Mouse (Mus musculus) adipocyte (in vitro differentiated cells): Measurements from ENCODE around the gene Fam205c.
"Not testable (repeated sequence)": the region's sequence is repeated elsewhere in the genome, so short reads cannot be mapped to it uniquely, and the experiment has no call there.

ENCODE experiments used
- DNase-seq: peaks from one replicate; pipeline ENCODE4 v3.0.0-alpha.2; 2016; ENCODE audit warnings: low spot score

The Fam205c gene

DNA sequence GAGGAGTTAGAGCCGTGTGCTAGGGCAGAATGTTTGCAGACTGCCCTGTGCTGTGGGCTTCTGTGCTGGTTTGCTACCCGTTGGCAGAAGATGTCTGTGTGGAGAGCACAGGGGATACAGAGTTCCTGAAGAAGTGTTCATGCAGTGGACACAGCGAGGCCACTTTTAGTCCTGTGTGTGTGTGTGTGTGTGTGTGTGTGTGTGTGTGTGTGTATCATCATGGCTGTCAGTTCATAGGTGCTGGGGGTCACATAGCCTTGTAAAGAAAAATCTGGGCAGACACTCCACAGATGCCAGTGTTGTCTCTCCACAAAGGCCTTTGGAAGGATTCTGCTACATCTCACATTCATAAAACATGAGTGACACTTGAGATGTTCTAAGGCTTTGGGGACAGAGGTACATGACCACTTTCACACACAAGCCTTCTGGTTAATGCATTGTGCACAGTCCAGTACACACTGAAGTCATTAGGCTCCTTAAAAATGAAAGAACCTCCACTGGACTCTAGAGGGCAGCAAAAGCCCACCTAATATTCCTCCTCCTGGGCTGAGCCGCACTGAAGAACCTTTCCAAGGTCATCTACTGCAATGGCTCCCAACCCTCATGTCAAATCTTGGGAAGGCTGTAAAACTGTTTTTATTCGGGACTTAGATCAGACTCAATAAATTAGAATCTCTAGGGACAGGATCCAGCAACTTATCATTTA is 2.7 kb upstream of the Fam205c start:
- DNase-seq = peak; percentile 71

DNA sequence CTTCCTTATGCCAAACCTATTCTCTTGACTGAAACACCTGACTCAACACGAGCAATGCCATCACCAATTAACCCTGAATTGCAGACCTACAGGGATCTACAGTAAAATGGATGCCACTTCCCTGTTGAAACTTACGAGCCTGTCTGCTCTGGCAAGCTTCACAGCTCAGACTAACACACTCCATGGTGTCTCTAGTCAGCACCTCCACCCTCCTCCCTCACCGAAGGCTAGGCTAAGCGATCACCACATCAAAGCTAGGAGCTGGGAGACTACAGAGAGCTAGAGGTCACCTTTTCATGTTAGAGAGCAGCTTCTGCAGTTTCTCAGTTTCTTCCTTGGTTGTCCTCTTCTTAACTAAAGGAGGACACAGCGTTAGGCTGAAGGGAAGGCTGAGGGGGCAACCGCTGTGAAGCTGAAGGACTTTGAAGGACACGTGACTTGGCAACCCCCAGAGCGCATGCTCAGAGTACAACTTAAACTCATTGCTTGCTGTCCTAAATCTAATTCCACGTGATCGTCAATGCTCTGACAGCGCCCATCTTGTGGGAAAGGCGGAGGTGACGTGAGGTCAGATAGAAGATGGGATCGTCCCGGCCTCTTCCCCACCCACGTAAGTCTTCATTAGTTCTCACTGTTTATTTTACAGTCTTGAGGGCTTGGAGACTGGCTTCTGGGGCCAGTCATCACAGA is 1.1 kb downstream of the Fam205c start:
- peak; percentile 1 for DNase-seq

- DNase-seq = peak; percentile 0
Measured at GRCm38 (mm10) chr4:42872151-42872550, 1.9 kb downstream of the Fam205c start.

GRCm38 (mm10) chr4:42870748-42871147 is 3.3 kb downstream of the Fam205c start:
- DNase-seq = peak; percentile 0

DNA sequence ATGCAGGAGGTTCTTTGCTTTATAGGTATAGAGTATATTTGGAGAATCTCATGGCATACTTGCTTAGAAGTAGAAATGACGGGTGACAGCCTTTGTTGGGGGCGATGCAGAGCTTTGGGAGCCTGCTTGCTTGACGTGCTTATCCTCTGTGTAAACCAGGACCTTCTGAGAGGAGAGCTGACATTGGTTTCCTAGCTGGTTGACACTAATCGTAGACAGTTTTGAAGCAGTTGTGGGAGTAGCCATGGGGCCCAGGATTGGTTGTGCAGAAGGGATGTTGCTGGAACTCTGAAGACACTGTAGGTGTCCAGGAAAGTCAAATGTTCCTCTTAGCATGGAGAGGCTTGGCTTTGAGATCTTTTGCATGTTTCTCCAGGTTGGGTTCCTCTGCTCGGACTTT is 5.8 kb downstream of the Fam205c start:
- DNase-seq = peak; percentile 0

GRCm38 (mm10) chr4:42867390-42867789 is 6.6 kb downstream of the Fam205c start:
- no peak for DNase-seq

GRCm38 (mm10) chr4:42863487-42863886 is 10.5 kb downstream of the Fam205c start:
- DNase-seq = not testable (repeated sequence)

DNA sequence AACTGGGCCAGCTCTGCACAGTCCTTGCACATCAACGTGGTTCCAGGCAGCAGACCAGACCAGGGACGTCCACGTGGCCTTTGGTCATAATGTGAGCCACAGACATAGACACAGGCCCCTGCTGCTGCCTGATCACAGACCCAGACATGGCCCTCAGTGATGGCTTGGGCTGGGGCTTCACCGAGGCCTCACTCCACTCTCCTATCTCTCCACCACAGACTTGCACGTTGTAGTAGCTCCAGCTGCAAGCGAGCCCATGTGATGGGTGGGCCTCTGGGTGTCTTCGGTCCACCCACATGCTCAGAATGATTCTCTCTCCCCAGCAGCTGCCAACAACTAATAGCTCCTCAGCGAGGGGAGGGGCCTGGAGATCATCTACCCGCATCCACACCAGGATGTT is 13.6 kb downstream of the Fam205c start:
- not testable (repeated sequence) for DNase-seq

DNA sequence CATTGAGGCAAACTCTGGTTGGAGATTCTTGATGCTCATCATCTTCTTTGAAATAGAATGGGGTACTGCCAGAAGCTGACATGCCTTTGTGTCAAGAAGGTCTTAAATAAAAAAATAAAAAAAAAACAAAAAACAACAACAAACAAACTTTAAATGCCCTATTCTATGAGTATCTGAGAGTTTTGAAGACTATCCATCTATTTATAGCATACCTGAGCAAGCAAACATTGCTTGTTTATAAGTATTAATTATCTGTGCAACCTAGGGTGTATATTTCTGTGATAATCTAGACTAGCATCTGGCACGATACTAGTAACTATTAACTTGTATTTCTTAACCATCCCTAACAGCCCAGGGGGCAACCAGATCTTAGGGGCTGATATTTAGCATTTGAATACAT is 17.4 kb downstream of the Fam205c start, which contains the start of gene Gm12394:
Gm12394 (minus strand) TSS at position 101 of the 400 bp plus-strand sequence.
- not testable (repeated sequence) for DNase-seq

DNA sequence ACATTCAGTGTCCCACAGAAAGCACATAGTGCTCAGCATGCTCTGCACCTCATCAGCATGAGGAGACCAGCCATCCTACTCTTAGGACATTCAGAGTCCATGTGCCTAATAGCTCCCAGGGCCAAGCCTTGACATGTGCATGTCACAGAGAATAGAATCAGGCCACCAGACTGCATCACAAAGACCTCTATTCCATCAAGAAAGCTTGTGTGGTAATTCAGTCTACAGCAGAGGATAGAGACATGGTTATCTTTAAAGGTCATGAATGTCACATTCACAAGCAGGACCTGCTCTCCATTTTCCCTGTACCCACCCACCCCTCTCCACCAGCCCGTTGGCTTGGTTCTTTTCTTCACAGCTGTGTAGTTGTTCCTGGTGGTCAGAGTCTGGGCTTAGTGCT is 20.2 kb downstream of the Fam205c start, which contains the start of gene Fam205a1:
Fam205a1 (minus strand) TSS at position 101 of the 400 bp plus-strand sequence.
- not testable (repeated sequence) for DNase-seq
